Mouse (Mus musculus) midbrain, embryonic 16.5 days (tissue): Measurements from ENCODE around the gene Sdccag8. TPM values are rescaled to one million over a fixed set of nuclear protein-coding genes. Genes with fewer than 3 reads are reported as not detected.
"Not testable (repeated sequence)": the region's sequence is repeated elsewhere in the genome, so short reads cannot be mapped to it uniquely, and the experiment has no call there.

Experiments used
- ATAC-seq: fragments of 200-750 bp; cut with Nextera tagmentation; 2 replicates; pipeline ENCODE4 v1.8.0; 2017; ENCODE audit warnings: moderate TSS enrichment
- H3K27ac ChIP-seq: fragments of 300-500 bp; sonication (generic); 2 replicates; pipeline ENCODE4 v1.5.1; 2014; ENCODE audit warnings: mild to moderate bottlenecking, low read length, mixed read lengths
- H3K27me3 ChIP-seq: fragments of 300-500 bp; sonication (generic); 2 replicates; pipeline ENCODE4 v1.6.1; 2014; ENCODE audit warnings: low read depth, low read length, mixed read lengths; ENCODE audit not compliant: control insufficient read depth, insufficient read depth
- H3K36me3 ChIP-seq: fragments of 300-500 bp; sonication (generic); 2 replicates; pipeline ENCODE4 v1.6.1; 2014; ENCODE audit warnings: mild to moderate bottlenecking, low read length, moderate library complexity, mixed read lengths; ENCODE audit not compliant: control insufficient read depth, insufficient read depth
- H3K4me1 ChIP-seq: fragments of 300-500 bp; sonication (generic); 2 replicates; pipeline ENCODE4 v1.6.1; 2014; ENCODE audit warnings: mild to moderate bottlenecking, low read length, mixed read lengths; ENCODE audit not compliant: control insufficient read depth, insufficient read depth
- H3K4me2 ChIP-seq: fragments of 300-500 bp; sonication (generic); 2 replicates; pipeline ENCODE4 v1.6.1; 2014; ENCODE audit warnings: mild to moderate bottlenecking, low read length, mixed read lengths
- H3K4me3 ChIP-seq: fragments of 300-500 bp; sonication (generic); 2 replicates; pipeline ENCODE4 v1.5.1; 2014; ENCODE audit warnings: low read depth, mild to moderate bottlenecking, low read length, moderate library complexity, mixed read lengths
- H3K9ac ChIP-seq: fragments of 300-500 bp; sonication (generic); 2 replicates; pipeline ENCODE4 v1.6.1; 2014; ENCODE audit warnings: low read depth, low read length, mixed read lengths
- H3K9me3 ChIP-seq: fragments of 300-500 bp; sonication (generic); replicated peaks from 2 replicates; pipeline ENCODE4 v1.6.1; 2014; ENCODE audit warnings: mild to moderate bottlenecking, low read length, mixed read lengths; ENCODE audit not compliant: control insufficient read depth, poor library complexity, severe bottlenecking
- WGBS: fragments of 180-500 bp; shearing (Covaris S2); extraction: QIAGEN DNeasy Blood & Tissue Kit; methylation state at CpG from one replicate; pipeline ENCODE4 v1.1.7; 2014; 5-methylcytosine and 5-hydroxymethylcytosine counted together
- polyA plus RNA-seq: library from polyadenylated mRNA; unstranded; fragments of >200 nt; fragmentation: Nextera tagmentation; extraction: Ambion mirVana; gene quantifications from 2 replicates; pipeline ENCODE4 v1.2.1, GENCODE M21; 2015

The Sdccag8 gene
- polyA plus RNA-seq, 1 experiment from 2014 or later = 27.4 TPM

DNA sequence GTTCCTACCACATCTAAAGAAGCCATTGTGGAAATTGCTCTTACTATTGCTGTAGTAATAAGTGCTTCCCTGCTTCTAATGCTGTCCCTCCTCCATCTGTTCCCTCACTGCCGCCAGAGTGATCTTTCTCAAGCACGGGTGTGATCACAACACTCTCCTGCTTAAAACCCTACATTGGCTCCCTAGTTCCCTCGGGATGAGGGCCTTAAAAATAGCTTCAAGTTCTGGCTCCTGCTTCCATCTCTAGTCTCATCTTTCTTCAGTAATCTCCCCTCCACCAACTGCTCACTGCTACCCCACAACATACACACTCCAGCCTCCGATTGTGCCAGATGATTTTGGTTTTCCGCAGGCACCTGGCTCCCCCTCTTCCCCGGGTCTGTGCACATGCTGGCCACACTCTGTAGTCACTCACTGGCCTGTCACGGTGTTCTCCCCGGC is 125.5 kb downstream of the Sdccag8 start:
- Histone ChIP-seq H3K27me3 (no peaks in the 10 kb centered on the region), H3K27ac (no peak overlapping the region), H3K4me1 (no peaks in the 10 kb centered on the region), H3K9ac (no peak overlapping the region), H3K4me3 (no peak overlapping the region), H3K9me3 (no peaks in the 10 kb centered on the region), H3K4me2 (no peak overlapping the region), H3K36me3 (no peaks in the 10 kb centered on the region)
- WGBS = 78% methylated on average over 8 of the region's 8 CpGs
- no peak for ATAC-seq

- H3K4me2 ChIP-seq, H3K9me3 ChIP-seq: not testable (repeated sequence)
These were observed 127.0 kb downstream of the Sdccag8 start for GRCm38 (mm10) chr1:176941286-176941990.

GRCm38 (mm10) chr1:176943126-176943525 is 128.7 kb downstream of the Sdccag8 start:
- Histone ChIP-seq H3K36me3 (no peaks in the 10 kb centered on the region), H3K4me2 (no peak overlapping the region), H3K9ac (no peak overlapping the region), H3K9me3 (no peaks in the 10 kb centered on the region), H3K4me3 (no peak overlapping the region), H3K4me1 (peaks cover 5% of the 10 kb centered on the region; the same call in 1 of the 2 replicates), H3K27me3 (no peaks in the 10 kb centered on the region), H3K27ac (no peak overlapping the region)
- 92% methylated on average over 5 of the region's 5 CpGs for WGBS
- no peak for ATAC-seq

More at GRCm38 (mm10) chr1:176941286-176941990, 127.0 kb downstream of the Sdccag8 start:
- H3K9ac ChIP-seq, ATAC-seq, H3K4me3 ChIP-seq, H3K4me1 ChIP-seq, H3K27me3 ChIP-seq, H3K27ac ChIP-seq, H3K36me3 ChIP-seq: not testable (repeated sequence)

- Histone ChIP-seq H3K36me3 (no peaks in the 10 kb centered on the region), H3K27ac (no peak overlapping the region), H3K9ac (no peak overlapping the region), H3K27me3 (no peaks in the 10 kb centered on the region), H3K4me3 (no peak overlapping the region), H3K4me1 (peaks cover 5% of the 10 kb centered on the region; the same call in 1 of the 2 replicates), H3K9me3 (no peaks in the 10 kb centered on the region), H3K4me2 (no peak overlapping the region)
- no peak for ATAC-seq
- WGBS = 90% methylated on average over 5 of the region's 5 CpGs
These were observed 129.5 kb downstream of the Sdccag8 start for GRCm38 (mm10) chr1:176943987-176944386.

- no peaks in the 10 kb centered on the region for H3K9me3 ChIP-seq
- no peaks in the 10 kb centered on the region for H3K27me3 ChIP-seq
- 64% methylated on average over 8 of the region's 8 CpGs for WGBS
- H3K36me3 ChIP-seq = no peaks in the 10 kb centered on the region
- H3K4me1 ChIP-seq = peaks cover 5% of the 10 kb centered on the region; the same call in 1 of the 2 replicates
- no peak overlapping the region for H3K4me3 ChIP-seq
- H3K9ac ChIP-seq = no peak overlapping the region
- no peak overlapping the region for H3K4me2 ChIP-seq
- no peak for ATAC-seq
- no peak overlapping the region for H3K27ac ChIP-seq
These were observed 130.2 kb downstream of the Sdccag8 start for GRCm38 (mm10) chr1:176944458-176945174.

DNA sequence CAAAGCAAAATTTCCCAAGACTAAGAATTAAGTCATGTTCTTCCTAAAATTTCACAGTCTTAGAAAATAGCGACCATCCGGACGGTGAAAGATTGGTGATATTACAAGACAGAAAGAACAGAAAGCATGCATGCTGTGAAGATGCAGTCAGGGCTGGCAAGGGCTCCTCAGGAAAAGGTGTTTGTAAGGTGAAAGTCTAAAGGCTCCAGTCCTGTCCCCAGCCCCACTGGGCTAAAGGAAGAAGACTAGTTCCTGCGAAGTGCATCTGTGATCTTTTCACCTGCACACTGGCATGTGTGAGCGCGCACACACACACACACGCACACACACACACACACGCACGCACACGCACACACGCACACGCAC is 130.7 kb downstream of the Sdccag8 start:
- WGBS = 82% methylated on average over 12 of the region's 12 CpGs

DNA sequence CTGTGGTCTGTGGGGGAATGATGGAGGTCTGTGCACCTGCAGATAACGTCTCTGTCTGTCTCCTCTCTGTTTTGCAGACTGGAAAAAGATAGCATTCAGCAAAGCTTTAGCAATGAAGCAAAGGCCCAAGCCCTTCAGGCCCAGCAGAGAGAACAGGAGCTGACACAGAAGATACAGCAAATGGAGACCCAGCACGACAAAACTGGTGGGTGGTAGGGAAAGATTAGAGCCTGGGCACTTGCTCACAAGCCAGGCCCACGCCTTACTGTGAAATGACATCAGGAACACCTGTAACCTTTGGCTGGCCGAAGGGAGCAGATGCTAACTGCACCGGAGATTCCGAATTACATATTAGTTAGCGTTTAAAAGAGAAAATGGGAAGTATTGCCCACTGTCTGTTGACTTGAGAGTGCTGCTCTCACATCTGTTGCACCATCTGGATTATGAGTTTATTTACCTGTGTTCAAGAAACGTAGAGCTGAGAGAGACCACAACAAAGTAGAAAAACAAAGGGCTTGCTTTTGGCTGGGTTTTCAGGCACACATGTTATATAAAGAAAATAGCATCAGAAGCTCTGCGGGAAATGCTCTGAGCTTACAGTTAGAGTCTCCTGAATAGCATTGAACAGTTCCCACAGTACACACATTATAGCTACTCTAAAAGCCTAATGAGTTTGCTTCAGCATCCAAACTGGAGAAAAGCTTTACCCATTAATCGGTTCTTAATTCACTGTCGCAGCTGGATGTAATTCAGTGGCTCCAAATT is 131.8 kb downstream of the Sdccag8 start:
- peak overlapping the region; percentile 29 for H3K27ac ChIP-seq
- peak overlapping the region; percentile 11; the same call in 1 of the 2 replicates for H3K9ac ChIP-seq
- peak; percentile 52 for ATAC-seq
- H3K4me2 ChIP-seq = no peak overlapping the region
- no peak overlapping the region for H3K4me3 ChIP-seq
- H3K36me3 ChIP-seq = no peaks in the 10 kb centered on the region
- peaks cover 5% of the 10 kb centered on the region; the same call in 1 of the 2 replicates for H3K4me1 ChIP-seq
- no peaks in the 10 kb centered on the region for H3K9me3 ChIP-seq
- H3K27me3 ChIP-seq = no peaks in the 10 kb centered on the region
- WGBS = 46% methylated on average over 11 of the region's 11 CpGs

More for the DNA sequence above, 130.7 kb downstream of the Sdccag8 start:
- H3K27ac ChIP-seq = no peak overlapping the region
- no peaks in the 10 kb centered on the region for H3K27me3 ChIP-seq
- no peak for ATAC-seq
- no peak overlapping the region for H3K4me3 ChIP-seq
- H3K4me2 ChIP-seq = no peak overlapping the region
- no peak overlapping the region for H3K9ac ChIP-seq
- no peaks in the 10 kb centered on the region for H3K9me3 ChIP-seq
- peaks cover 5% of the 10 kb centered on the region; the same call in 1 of the 2 replicates for H3K4me1 ChIP-seq
- no peaks in the 10 kb centered on the region for H3K36me3 ChIP-seq

GRCm38 (mm10) chr1:176946796-176947181 is 132.3 kb downstream of the Sdccag8 start:
- Histone ChIP-seq H3K9me3 (no peaks in the 10 kb centered on the region), H3K4me2 (no peak overlapping the region), H3K9ac (no peak overlapping the region), H3K27ac (peak overlapping the region; percentile 57), H3K4me3 (no peak overlapping the region), H3K36me3 (no peaks in the 10 kb centered on the region), H3K27me3 (no peaks in the 10 kb centered on the region), H3K4me1 (peaks cover 5% of the 10 kb centered on the region; the same call in 1 of the 2 replicates)
- WGBS = 27% methylated on average over 7 of the region's 7 CpGs
- ATAC-seq = peak; percentile 23; the same call in 1 of the 2 replicates
